ENCODE assay signal across 13 mouse cellular contexts in genomic region chr19:60182901-60183300, GRCm38 (mm10). TPM values are rescaled to one million over a fixed set of nuclear protein-coding genes. Genes with fewer than 3 reads are reported as not detected.
DNase-seq lines count a peak whose midpoint lies in the region; ATAC-seq and TF ChIP-seq lines count a peak whose summit lies in the region.
"Had no signal": no experiment of that assay in that cellular context is flagged by ENCODE, and none has a peak within 500 bp of the region (broad histone marks: within the 10 kb centered on the region; RNA-seq: fewer than 3 reads in every experiment).

No protein-coding gene starts in this region.

- peak; percentile 44 for DNase-seq in lung, postnatal 25 days (ENCODE audit: low spot score)
- DNase-seq in lung, postnatal 4 days, result no peak
- peak; percentile 46 for DNase-seq in brain, embryonic 14.5 days (ENCODE audit: low read depth)
- peak; percentile 55 for DNase-seq in thymus, postnatal 25 days
- DNase-seq in heart, embryonic 10.5 days (ENCODE audit: low spot score), result no peak
- DNase-seq in forebrain, embryonic 11.5 days (ENCODE audit: low spot score), result no peak
- DNase-seq: forebrain, postnatal 0 days had no signal

- no peak overlapping the region for H3K9ac ChIP-seq in forebrain, embryonic 13.5 days
- no peak overlapping the region for H3K9ac ChIP-seq in forebrain, embryonic 11.5 days (ENCODE audit: low read length)
- H3K9ac ChIP-seq: embryonic facial prominence, embryonic 12.5 days; forebrain, postnatal 0 days; stomach, embryonic 15.5 days had no signal

- no peaks in the 10 kb centered on the region for H3K27me3 ChIP-seq in small intestine, adult 2 months (ENCODE audit: control insufficient read depth, insufficient read depth, low read length)
- H3K27me3 ChIP-seq in forebrain, embryonic 13.5 days, result no peaks in the 10 kb centered on the region
- no peaks in the 10 kb centered on the region for H3K27me3 ChIP-seq in heart, embryonic 10.5 days (ENCODE audit: insufficient read depth, poor library complexity, severe bottlenecking)
- no peaks in the 10 kb centered on the region for H3K27me3 ChIP-seq in forebrain, embryonic 11.5 days (ENCODE audit: control insufficient read depth, insufficient read depth, low read length)
- H3K27me3 ChIP-seq: embryonic facial prominence, embryonic 12.5 days; stomach, embryonic 15.5 days had no signal

- no peak for TF ChIP-seq POLR2A in brain, embryonic 14.5 days (IDR thresholded peaks at IDR 0.05; ENCODE audit: borderline replicate concordance, extremely low read depth, insufficient read depth, insufficient read length, poor library complexity, severe bottlenecking)
- no peak for TF ChIP-seq POLR2A in small intestine, adult 2 months (IDR thresholded peaks at IDR 0.05; ENCODE audit: low read depth, low read length)

- WGBS in small intestine, adult 2 months, result 90% methylated on average over 1 of the region's 1 CpGs
- 83% methylated on average over 1 of the region's 1 CpGs for WGBS in forebrain, embryonic 13.5 days
- 92% methylated on average over 1 of the region's 1 CpGs for WGBS in heart, embryonic 10.5 days
- 97% methylated on average over 1 of the region's 1 CpGs for WGBS in forebrain, embryonic 11.5 days

- no peaks in the 10 kb centered on the region for H3K9me3 ChIP-seq in forebrain, embryonic 13.5 days (replicated peaks)
- H3K9me3 ChIP-seq in heart, embryonic 10.5 days, result no peaks in the 10 kb centered on the region
- no peaks in the 10 kb centered on the region for H3K9me3 ChIP-seq in forebrain, embryonic 11.5 days (ENCODE audit: control insufficient read depth, low read length)
- H3K9me3 ChIP-seq: embryonic facial prominence, embryonic 12.5 days; stomach, embryonic 15.5 days had no signal

- no peak for TF ChIP-seq CTCF in brain, embryonic 14.5 days (IDR thresholded peaks at IDR 0.05; ENCODE audit: borderline replicate concordance, extremely low read depth, insufficient read depth, insufficient read length)
- TF ChIP-seq CTCF in small intestine, adult 2 months (IDR thresholded peaks at IDR 0.05; ENCODE audit: extremely low read depth, insufficient read length, insufficient replicate concordance, low read depth, low read length), result no peak

- H3K36me3 ChIP-seq in small intestine, adult 2 months (ENCODE audit: control insufficient read depth, insufficient read depth, low read length), result 0 out of 2 replicates have a peak, but pooled peaks cover 1% of the 10 kb centered on the region
- H3K36me3 ChIP-seq in forebrain, embryonic 13.5 days (ENCODE audit: poor library complexity, severe bottlenecking), result no peaks in the 10 kb centered on the region
- peaks cover 6% of the 10 kb centered on the region; the same call in 1 of the 2 replicates for H3K36me3 ChIP-seq in heart, embryonic 10.5 days
- H3K36me3 ChIP-seq in forebrain, embryonic 11.5 days (ENCODE audit: control insufficient read depth, insufficient read depth, low read length), result no peaks in the 10 kb centered on the region
- H3K36me3 ChIP-seq: embryonic facial prominence, embryonic 12.5 days; stomach, embryonic 15.5 days had no signal

- no peaks in the 10 kb centered on the region for H3K4me1 ChIP-seq in small intestine, adult 2 months (ENCODE audit: control insufficient read depth, insufficient read depth, insufficient read length, low read length)
- H3K4me1 ChIP-seq in forebrain, embryonic 13.5 days, result no peaks in the 10 kb centered on the region
- no peaks in the 10 kb centered on the region for H3K4me1 ChIP-seq in heart, embryonic 10.5 days
- no peaks in the 10 kb centered on the region for H3K4me1 ChIP-seq in forebrain, embryonic 11.5 days (replicated peaks; ENCODE audit: control insufficient read depth, insufficient read depth, low read length)
- H3K4me1 ChIP-seq: embryonic facial prominence, embryonic 12.5 days; stomach, embryonic 15.5 days had no signal

- no peak for ATAC-seq in forebrain, embryonic 13.5 days
- ATAC-seq in forebrain, embryonic 11.5 days (replicated peaks; ENCODE audit: low FRiP score), result no peak
- ATAC-seq: forebrain, postnatal 0 days had no signal

- H3K4me2 ChIP-seq in forebrain, embryonic 13.5 days, result no peak overlapping the region
- no peak overlapping the region for H3K4me2 ChIP-seq in forebrain, embryonic 11.5 days (ENCODE audit: low read depth, low read length, severe bottlenecking)
- H3K4me2 ChIP-seq: embryonic facial prominence, embryonic 12.5 days; stomach, embryonic 15.5 days had no signal

- H3K27ac ChIP-seq in small intestine, adult 2 months (ENCODE audit: insufficient read depth, low read depth, low read length), result 0 out of 2 replicates have a peak overlapping the region, but pooled peaks have one; percentile 34
- H3K27ac ChIP-seq in forebrain, embryonic 13.5 days, result no peak overlapping the region
- H3K27ac ChIP-seq in heart, embryonic 10.5 days, result no peak overlapping the region
- no peak overlapping the region for H3K27ac ChIP-seq in forebrain, embryonic 11.5 days (ENCODE audit: low read depth, low read length)
- H3K27ac ChIP-seq: embryonic facial prominence, embryonic 12.5 days; kidney, postnatal 0 days; macrophage; stomach, embryonic 15.5 days had no signal

- H3K4me3 ChIP-seq in small intestine, adult 2 months (ENCODE audit: low read depth, low read length), result no peak overlapping the region
- H3K4me3 ChIP-seq in forebrain, embryonic 13.5 days, result no peak overlapping the region
- no peak overlapping the region for H3K4me3 ChIP-seq in heart, embryonic 10.5 days
- H3K4me3 ChIP-seq in forebrain, embryonic 11.5 days (ENCODE audit: low read depth, low read length), result no peak overlapping the region
- H3K4me3 ChIP-seq: embryonic facial prominence, embryonic 12.5 days; stomach, embryonic 15.5 days had no signal

RNA-seq across cellular contexts. Expression of gene Fam204a, which starts 43.6 kb away (rescaled TPM):
- polyA plus RNA-seq in brain, embryonic 14.5 days (2012; rRNA removed), result 24.6 and 31.6 TPM in 2 replicates
- 1.7 and 5.4 TPM in 2 replicates for polyA plus RNA-seq in small intestine, adult 2 months (2012; rRNA removed)
- 62.9 and 67.2 TPM in 2 replicates for polyA plus RNA-seq in forebrain, embryonic 13.5 days (2015; fragmentation: Nextera tagmentation; extraction: Ambion mirVana)
- 36.9 and 41.0 TPM in 2 replicates for polyA plus RNA-seq in heart, embryonic 10.5 days (2016; fragmentation: Nextera tagmentation; extraction: Ambion mirVana)
- 74.8 and 94.2 TPM in 2 replicates for polyA plus RNA-seq in forebrain, embryonic 11.5 days (2014; fragmentation: Nextera tagmentation; extraction: Ambion mirVana)

Comparison
In these comparisons a context has a peak if more than half of its experiments do, and no peak if none do; other contexts are left out.
1. DNase-seq: peak in lung, postnatal 25 days (single experiment), brain, embryonic 14.5 days (single experiment) and thymus, postnatal 25 days (single experiment); none in lung, postnatal 4 days (0 of 2), heart, embryonic 10.5 days (single experiment) and forebrain, embryonic 11.5 days (single experiment).